Mouse (Mus musculus) left cerebral cortex, adult 11 months (tissue): ENCODE data around the gene Fam155a.
"Not testable (repeated sequence)": the region's sequence is repeated elsewhere in the genome, so short reads cannot be mapped to it uniquely, and the experiment has no call there.

Source experiments
- DNase-seq: peaks from one replicate; pipeline ENCODE4 v3.0.0; 2022; ENCODE audit warnings: low spot score

The Fam155a gene

DNA sequence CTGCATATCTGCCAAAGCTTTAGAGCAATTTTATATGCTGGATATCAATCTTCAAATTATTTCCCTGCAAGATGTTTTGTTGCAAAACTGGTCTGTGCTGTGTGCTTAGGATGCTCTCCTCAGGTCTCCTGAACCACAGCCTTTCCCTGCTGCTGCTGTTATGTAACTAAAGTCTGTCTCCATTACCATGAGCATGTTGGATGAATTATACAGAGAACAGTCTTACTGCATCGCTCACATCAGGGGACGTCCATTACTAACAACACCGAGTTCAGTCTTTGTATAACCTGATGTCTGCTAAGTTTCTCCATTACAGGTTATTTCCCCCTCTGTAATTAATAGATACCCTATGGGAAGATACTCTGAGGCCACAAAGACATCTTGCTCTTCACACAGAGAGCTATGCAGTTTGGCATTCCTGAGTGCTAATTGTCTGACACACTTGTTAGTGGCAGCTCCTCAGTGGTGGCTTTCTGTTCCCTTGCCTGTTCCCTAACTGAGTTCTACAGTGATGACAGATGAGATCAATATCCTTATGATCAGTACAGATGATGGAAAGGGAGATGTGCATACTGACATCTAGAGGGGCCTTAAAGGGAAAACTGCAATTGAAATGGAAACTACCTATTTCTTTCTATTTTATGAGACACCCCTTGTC, 372.2 kb downstream of the Fam155a start:
- DNase-seq = no peak

DNA sequence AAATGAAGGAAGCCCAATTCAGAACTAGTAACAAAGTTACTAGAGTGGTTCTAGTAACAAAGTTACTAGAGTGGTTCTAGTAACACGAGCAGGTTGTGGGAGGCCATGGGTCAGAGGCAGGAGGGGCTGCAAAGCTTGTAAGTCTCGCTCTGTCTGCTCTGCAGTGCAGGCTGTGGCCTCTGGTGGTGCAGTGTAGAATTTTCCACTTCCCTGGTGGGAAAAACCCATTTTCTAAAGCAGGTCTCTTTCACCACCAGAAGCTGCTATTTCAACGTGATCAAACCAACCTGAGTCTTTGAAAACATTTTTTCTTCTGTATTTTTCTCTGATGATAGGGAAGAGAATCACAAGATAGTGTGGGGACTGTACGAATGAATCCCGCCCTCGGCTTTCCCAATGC, 372.9 kb downstream of the Fam155a start:
- no peak for DNase-seq

DNA sequence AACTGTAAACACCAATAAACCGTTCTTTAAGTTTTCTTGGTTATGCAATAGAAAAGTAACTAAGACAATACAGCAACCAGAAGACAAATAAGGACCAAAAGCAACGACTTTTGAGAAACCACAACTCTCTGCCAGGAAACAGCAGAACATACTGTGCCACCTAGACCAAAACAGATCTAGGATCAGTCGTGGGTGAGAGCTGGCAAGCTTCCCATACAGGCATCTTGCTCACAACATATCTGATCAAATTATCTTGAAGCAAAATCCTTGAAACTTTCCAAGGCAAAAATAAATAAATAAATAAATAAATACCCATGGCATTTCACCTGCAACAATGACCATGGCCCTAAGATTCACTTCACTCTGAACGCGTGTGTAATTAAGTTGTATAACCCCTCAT, 376.3 kb downstream of the Fam155a start:
- DNase-seq = no peak

DNA sequence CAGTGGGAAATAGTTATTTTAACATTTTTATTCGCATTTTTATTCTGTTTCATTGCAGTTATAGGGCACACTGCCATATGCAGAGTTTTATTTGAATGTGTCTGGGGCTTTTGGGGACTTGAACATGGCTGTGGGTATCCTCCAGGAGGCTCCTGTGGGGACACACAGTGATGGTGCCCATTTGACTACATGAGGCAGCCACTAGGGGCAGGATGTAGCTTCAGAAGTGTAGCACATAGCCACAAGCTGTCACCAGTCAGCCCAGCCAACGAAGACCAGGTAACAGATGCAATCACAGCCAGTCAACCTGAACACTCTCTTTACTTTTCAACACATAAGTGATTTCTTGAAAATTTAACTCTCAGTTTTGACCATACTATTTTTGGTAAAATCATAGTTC, 377.7 kb downstream of the Fam155a start:
- no peak for DNase-seq

DNA sequence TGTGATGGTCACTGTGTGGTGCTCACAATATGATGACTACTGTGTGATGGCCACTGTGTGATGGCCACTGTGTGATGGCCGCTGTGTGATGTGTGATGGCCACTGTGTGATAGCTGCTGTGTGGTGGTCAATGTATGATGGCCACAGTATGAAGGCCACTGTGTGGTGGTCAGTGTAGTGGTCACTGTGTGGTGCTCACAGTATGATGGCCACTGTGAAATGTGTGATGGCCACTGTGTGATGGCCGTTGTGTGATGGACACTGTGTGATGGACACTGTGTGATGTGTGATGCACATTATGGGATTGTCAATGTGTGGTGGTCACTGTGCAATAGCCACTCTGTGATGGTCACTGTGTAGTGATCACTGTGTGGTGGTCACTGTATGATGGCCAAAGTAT, 380.7 kb downstream of the Fam155a start:
- DNase-seq = not testable (repeated sequence)

DNA sequence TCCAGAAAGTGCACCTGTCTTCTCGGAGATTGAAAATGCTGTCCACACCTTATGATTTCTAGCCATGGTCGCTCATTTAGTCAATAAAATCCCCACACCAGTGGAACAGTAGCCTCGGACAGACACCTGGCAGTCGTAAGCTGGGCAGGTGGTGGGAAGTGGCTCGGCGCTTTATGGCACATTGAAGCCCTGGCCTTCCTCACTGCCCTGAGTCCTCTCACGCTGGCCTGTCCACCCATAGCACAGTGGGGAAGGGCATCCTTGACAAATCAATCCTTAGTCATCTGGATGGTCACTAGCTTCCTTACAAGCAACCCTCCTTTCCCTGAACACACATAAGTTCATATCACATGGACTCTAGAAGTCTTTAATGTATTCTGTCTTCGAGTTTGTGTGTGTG, 401.8 kb downstream of the Fam155a start:
- no peak for DNase-seq

DNA sequence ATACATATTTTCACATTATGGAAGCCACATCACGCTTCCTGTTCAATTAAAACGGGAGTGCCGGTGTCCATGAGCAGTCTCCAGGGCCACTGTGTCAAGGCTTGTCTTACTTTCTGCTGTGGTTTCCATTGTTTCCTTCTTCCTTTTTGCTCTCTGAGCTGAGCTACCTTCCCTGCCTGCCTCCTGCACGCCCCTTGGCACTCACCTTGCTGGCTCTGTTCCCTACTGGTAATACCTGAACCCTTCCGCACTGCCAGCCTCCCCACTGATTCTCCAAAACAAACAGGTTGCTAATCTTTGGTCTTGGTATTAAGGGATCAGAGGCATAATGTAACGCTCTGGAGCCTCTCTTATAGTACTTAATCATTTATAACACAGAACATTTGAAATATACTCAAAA, 403.2 kb downstream of the Fam155a start:
- no peak for DNase-seq

DNA sequence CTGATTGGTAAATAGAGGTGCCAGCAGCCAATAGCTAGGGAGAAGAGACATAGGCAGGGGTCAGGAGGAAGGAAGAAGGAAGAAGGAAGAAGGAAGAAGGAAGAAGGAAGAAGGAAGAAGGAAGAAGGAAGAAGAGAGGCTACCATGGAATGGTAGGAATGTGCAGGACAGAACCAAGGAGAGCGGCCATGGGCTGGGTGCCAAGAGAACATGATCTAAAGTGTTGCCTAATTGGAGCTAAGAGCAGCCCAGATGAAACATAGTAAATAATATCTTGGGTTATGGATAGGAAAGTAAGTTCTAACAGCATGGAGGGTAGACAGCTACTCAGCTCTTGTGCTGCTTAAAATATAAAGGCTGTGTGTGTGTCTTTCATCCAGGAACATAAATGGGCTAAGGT, 405.6 kb downstream of the Fam155a start:
- no peak for DNase-seq

DNA sequence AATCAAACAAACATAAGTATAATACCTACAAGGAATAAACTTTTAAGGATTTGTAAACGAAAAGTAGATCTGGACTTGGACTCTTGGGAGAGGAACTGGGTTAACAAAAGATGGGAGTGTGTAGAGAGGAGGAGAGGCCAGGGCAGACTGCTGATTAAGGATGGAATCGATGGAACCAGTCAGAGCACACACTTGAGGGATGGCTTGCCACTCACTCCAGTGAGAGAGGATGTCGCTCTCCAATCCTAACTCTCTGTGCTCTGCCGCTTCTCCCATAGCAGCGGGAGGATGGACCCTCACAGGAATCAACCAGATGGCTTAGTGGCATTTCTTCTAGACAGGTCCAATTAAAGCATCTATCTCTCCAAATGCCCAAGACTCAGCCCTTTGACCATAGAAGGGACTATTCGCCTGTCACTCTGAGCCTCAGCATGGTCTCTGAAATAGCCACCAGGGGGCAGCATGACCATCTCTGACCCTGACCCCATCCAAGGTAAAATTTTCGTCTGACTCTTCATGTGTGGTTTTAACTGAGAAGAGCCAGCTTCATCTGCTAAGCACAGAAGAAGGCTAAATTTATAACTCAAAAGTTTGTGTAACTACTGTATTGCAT, 422.3 kb downstream of the Fam155a start:
- DNase-seq = no peak

DNA sequence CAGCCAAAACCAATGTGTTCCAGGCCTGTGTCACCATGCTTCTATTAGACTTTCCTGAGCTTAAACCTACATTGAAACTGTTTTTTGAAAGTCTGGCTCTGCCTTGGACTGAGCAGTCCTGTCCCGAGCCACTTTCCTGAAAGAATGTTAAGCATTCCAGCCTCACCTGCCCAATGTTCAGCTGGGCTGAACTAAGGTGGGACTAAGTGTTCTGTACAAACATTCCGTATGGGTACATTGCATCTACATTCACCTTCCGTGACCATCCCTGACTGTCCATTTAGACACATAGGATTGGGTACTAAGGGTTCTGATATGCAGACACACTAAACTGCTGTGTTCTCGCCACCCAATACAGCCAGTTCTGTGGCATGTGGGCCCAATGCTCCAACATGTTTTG, 423.8 kb downstream of the Fam155a start:
- DNase-seq = no peak

DNA sequence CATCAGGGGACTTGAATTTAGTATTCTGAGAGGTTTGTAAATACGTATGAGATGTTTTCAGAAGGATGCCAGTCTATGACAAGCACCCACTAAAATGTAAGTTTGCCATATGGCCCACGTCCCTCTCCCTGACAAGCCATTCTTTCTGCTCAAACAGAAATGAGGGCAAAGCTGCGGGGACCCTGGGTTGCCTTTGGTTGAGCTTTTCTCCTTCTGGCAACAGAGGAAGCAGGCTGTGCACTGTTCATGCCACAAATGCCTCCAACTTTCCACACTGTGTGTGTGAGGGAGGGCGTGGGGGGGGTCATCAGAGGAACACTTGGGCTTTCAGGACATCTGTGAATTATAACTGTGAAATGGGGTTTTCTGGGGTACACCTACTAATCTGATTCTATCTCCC, 426.8 kb downstream of the Fam155a start:
- no peak for DNase-seq

DNA sequence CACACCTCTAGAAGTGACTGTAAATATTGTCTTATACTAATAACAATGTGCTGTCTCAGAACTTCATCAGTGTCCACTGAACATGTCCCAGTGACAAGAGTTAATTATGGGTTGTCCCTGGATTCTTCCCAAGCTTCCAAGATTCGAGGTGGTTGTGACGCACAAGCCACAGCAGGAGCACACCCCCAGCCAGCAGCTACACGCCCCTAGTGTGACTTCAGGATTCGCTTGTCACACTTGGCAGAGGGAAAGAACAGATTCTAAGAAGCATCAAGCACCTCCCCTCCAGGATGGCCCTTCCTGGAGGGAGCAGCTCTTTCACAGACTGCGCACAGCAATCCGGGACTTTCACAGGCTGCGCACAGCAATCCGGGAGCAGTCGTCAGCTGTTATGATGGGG, 428.0 kb downstream of the Fam155a start:
- DNase-seq = no peak

DNA sequence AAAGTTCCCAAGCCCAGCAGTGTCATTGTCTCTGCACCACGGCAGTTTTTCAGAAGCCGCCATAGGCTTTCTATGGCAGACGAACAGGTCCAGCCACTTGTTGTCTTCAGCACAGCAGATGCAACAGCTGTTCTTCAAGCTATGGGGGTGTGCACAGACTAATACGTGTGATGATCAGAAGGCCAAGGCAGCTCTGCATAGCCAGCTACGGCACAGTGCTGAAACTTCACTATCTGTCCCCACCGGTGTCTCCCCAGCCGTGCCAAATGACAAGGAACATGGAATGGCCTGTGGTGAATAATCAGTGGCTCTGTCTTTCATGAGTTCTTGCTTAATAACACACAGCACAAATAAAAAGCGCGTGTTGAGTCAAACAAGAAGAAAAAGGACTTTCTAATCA, 428.4 kb downstream of the Fam155a start:
- no peak for DNase-seq

DNA sequence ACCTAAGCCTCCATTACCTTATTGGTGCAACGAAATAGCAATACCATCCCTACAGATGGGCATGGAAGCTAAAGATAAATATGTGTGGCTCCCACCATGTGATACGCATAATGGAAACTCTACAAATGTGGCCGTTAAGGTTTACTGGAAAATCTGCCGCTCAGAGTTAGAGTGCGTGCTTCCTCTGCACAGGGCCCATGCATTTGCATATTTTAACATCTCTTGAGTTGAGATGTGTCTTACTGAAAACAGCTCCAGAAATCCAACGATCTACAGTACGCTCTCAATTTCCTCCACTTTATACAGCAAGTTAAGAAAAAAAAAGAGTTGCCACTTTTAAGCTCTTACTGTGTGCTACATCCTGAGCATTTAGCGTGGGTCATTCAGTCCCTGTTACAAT, 433.1 kb downstream of the Fam155a start:
- no peak for DNase-seq

DNA sequence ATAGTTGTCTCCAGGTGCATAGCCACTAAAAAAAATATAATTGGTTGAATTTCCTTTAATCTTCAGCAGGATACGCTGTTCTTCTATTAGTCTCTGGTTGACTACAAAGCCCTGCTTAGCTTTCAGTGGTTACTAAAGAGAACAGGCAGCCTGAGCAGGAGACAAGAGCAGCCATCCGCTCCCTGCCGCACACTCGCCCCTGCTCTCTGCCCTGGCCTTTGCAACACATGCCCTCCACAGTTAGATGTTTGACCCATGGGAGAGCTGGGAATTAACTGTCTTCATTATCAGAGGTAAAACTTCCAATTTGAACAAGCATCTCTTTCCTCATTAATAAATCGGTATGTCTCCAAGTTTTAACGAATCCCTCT, 435.0 kb downstream of the Fam155a start:
- DNase-seq = no peak

DNA sequence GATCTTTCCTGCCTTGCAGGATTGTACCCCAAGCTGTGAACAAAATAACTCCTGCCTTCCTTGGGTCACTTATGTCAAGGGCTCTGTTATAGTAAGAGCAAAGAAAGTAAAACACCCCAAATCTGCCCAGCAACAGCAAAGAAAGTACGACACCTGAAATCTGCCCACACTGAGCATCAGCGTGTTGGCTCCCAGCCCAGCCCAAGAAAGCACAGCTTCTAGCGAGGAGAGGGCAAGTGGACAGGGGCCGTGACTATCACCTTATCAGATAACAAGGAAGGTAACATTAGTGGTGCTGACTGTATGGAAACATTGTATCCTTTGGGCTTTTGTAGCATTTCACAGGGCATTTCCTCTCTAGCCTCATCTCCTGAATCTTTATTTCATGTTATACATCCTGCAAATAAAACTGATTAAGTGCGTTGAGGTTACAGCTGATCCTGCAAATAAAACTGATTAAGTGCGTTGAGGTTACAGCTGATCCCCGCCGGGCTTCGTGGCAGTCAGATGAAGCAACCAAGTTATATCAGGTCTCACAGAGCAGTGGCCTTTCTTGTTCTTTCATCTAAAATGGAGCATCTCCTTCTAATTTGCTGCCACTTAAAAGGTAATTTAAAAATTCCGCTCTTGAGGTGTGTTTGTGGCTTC, 435.6 kb downstream of the Fam155a start:
- no peak for DNase-seq

DNA sequence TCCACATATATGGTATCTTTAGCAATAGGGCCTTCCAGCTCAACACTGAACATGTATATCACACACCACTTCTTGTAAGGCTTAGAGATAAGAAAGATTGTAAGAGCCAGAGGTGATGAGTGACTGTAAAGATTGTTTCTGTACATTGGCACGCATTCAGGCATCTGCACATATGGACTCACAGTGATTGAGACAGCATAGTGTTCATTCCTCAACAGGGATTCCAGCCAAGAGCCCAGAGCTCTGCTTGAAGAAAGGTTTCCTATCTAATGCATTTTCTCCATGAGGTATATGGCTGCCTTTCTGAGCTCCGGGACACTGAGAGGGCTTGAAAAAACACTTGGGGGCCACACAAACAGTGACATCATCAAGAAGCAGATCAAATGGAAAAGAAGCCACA, 438.2 kb downstream of the Fam155a start:
- no peak for DNase-seq

DNA sequence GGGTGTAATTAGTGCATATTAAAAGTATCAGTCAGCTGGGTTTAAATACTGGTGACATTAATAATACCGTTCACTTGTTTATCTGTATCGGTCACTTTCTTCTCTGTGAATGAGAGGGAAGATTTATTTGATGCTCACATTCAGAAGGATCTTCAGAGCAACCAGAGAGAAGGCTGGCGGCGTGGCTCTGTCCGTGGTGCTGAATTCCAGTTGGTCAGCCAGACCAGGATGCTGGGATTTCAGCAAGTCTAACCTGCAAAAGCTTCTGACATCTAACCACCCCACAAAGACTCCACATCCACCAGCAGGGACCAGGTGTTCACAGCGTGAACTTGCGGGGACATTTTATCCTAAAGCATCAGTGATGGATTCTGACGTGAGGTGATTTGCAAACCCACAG, 461.5 kb downstream of the Fam155a start:
- DNase-seq = no peak

DNA sequence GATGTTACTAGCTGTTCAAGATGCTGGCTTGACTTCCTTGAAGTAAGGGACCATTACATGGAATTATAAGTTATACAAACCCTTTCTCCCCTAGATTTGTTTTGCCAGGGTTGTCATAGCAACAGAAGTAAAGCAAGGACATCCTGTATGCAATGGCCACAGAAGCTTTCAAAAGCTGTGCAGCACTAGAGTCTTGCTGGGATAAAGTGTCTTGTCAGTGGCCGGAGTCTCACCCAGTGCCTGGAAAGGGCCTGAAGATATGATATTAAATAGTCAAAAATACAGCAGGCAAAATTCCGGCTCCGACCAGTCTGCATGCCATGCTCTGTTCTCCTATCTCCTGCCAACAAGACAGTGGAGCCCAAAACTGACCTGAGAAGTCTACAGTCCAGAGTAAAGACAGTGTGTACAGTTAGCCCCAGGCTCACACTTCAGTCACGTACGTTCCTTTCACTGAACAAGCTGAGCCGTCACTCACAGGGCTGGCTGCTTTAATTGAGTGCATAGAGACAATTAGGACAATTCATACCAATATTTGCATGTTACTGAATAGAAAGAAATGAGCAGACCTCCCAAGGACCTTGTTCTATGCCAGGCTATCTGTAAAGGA, 467.3 kb downstream of the Fam155a start:
- no peak for DNase-seq

DNA sequence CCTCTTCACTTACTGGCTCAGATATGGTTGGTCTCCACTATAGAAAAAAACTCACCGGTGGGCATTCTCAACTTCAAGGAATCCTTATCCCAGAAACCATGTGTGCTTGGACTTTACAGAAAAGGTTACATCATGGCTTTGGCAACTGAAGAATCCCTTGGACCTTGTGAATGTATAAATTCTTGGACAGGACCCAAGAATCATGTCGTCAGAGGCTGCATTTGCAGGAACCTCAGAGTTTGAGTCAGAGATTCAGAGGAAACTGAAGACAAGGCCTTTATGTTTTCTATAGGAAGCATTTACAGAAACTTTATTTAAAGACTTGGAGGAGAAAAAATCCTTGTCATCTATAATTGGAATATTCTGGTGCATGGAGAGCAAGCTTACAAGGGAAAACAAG, 475.9 kb downstream of the Fam155a start:
- DNase-seq = no peak

DNA sequence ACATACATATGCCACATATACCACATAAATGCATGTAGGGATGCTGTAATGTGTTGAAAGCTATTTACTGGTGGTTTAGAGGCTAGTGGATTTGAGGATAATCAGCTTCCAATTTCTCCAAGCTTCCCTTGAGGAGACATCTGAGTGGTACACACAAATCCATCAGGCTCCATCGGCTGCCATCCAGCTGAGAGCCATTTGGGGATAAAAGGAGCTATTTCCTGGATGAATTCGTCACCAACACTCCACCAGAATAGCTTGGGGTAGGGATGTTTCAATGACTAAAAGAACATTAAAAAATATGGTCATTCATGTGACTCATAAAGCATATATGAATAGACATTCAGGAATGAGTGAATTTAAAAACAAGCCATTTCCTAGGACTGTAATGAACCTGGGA, 478.4 kb downstream of the Fam155a start:
- DNase-seq = no peak

DNA sequence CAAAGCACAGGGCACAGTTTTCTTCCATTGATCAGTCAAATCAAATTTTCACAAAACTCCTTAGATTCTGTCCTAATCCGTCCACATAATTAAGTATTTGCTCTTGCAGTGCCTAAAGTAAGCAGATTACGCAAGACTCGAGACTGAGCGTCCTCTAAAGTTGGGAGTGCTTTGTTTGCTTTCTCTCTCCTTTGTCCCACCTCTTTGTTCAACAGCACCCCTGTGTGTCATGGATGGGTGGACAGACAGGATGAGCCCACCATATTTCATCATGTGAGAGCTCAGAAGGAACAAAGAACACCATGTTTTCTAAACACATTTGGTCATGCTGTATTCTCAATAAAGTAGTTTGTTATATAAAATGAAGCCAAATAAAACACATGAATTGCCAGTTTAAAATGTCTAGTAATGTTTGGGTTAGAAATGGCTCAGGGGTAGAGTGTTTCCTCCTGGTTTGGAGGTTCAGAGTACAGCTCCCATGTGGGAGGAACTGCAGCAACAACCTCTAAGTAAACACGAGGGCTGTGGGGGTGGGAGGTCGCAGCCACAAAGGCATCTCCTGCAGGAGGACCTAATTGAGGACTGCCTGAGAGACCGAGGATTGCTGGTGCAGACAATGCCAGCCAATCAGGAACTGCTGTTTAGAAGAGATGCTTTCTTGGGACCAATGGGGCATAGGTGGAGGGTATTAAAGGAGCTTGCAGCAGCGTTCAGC, 482.8 kb downstream of the Fam155a start:
- no peak for DNase-seq

DNA sequence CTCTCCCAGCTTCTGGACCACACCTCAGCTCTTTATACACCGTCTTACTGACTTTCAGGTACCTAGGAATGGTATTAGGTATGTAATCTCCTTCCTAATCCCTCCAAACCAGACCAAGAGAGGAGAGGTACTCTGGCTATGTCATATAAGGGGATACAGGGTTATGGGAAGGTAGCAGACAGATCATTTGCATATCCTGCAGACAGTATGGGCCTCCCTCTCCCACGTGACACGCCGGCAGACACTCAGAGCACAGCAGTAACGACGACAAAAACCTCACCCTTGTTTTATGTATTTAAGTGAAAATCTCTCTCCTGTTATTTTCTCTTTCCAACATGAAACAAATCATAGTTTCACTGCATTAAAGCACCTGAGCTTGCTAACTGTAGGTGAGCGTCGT, 496.8 kb downstream of the Fam155a start:
- no peak for DNase-seq
